In genomic region chr7:34988488-34988887, GRCm38 (mm10) we compare ENCODE assay signal across 21 mouse cellular contexts.
DNase-seq lines count a peak whose midpoint lies in the region; ATAC-seq lines count a peak whose summit lies in the region.
"Had no signal": no experiment of that assay in that cellular context is flagged by ENCODE, and none has a peak within 500 bp of the region (broad histone marks: within the 10 kb centered on the region; RNA-seq: fewer than 3 reads in every experiment).

No protein-coding gene starts in this region.

- peaks cover 34% of the 10 kb centered on the region for H3K4me1 ChIP-seq in neural tube, embryonic 12.5 days
- H3K4me1 ChIP-seq in midbrain, embryonic 12.5 days, result peaks cover 31% of the 10 kb centered on the region
- H3K4me1 ChIP-seq in neural tube, embryonic 14.5 days (ENCODE audit: control insufficient read depth, insufficient read depth, low read length), result peaks cover 17% of the 10 kb centered on the region; the same call in 1 of the 2 replicates

- no peaks in the 10 kb centered on the region for H3K9me3 ChIP-seq in neural tube, embryonic 12.5 days
- no peaks in the 10 kb centered on the region for H3K9me3 ChIP-seq in midbrain, embryonic 12.5 days
- no peaks in the 10 kb centered on the region for H3K9me3 ChIP-seq in neural tube, embryonic 14.5 days (ENCODE audit: control insufficient read depth, low read length)
- H3K9me3 ChIP-seq: embryonic facial prominence, embryonic 15.5 days; heart, embryonic 13.5 days; limb, embryonic 10.5 days had no signal

- peak; percentile 32 for ATAC-seq in frontal cortex, adult (ENCODE audit: low TSS enrichment)
- no peak for ATAC-seq in neural tube, embryonic 12.5 days (ENCODE audit: low FRiP score, low read depth)
- ATAC-seq in midbrain, embryonic 12.5 days (ENCODE audit: low FRiP score, low read depth), result no peak
- ATAC-seq in neural tube, embryonic 14.5 days (ENCODE audit: low read depth), result no peak
- ATAC-seq: intestine, embryonic 16.5 days; lung, postnatal 0 days had no signal

- H3K9ac ChIP-seq in neural tube, embryonic 12.5 days, result no peak overlapping the region
- H3K9ac ChIP-seq in midbrain, embryonic 12.5 days (replicated peaks), result no peak overlapping the region; the same call in 1 of the 2 replicates
- no peak overlapping the region for H3K9ac ChIP-seq in neural tube, embryonic 14.5 days (replicated peaks; ENCODE audit: low read depth, low read length)
- H3K9ac ChIP-seq: embryonic facial prominence, embryonic 15.5 days; heart, embryonic 13.5 days; liver, embryonic 14.5 days had no signal

- no peak for DNase-seq in frontal cortex, postnatal 10 days (ENCODE audit: low spot score in 2 of 2)
- no peak for DNase-seq in neural tube, embryonic 10.5 days (ENCODE audit: extremely low spot score, low spot score)
- DNase-seq in spleen, adult 18-20 months, result no peak
- no peak for DNase-seq in adrenal gland, postnatal 36 days
- DNase-seq: adrenal gland, adult 2 months; cerebellum, adult 11 months; heart, postnatal 36 days; right cerebral cortex, postnatal 14 days; thymus, postnatal 4 days had no signal

- WGBS in neural tube, embryonic 12.5 days, result 79% methylated on average over 3 of the region's 3 CpGs
- WGBS in midbrain, embryonic 12.5 days, result 92% methylated on average over 3 of the region's 3 CpGs
- 60% methylated on average over 3 of the region's 3 CpGs for WGBS in neural tube, embryonic 14.5 days

- no peaks in the 10 kb centered on the region for H3K27me3 ChIP-seq in neural tube, embryonic 12.5 days (replicated peaks)
- no peaks in the 10 kb centered on the region for H3K27me3 ChIP-seq in midbrain, embryonic 12.5 days
- H3K27me3 ChIP-seq in neural tube, embryonic 14.5 days (ENCODE audit: control insufficient read depth, insufficient read depth, low read length), result no peaks in the 10 kb centered on the region
- H3K27me3 ChIP-seq: embryonic facial prominence, embryonic 15.5 days; heart, embryonic 13.5 days had no signal

- no peaks in the 10 kb centered on the region for H3K36me3 ChIP-seq in neural tube, embryonic 12.5 days
- H3K36me3 ChIP-seq in midbrain, embryonic 12.5 days, result no peaks in the 10 kb centered on the region
- H3K36me3 ChIP-seq in neural tube, embryonic 14.5 days (ENCODE audit: control insufficient read depth, insufficient read depth, low read length), result no peaks in the 10 kb centered on the region
- H3K36me3 ChIP-seq: embryonic facial prominence, embryonic 15.5 days had no signal

- H3K27ac ChIP-seq in neural tube, embryonic 12.5 days, result 0 out of 2 replicates have a peak overlapping the region, but pooled peaks have one; percentile 4
- H3K27ac ChIP-seq in midbrain, embryonic 12.5 days (replicated peaks), result peak overlapping the region; percentile 67
- H3K27ac ChIP-seq in neural tube, embryonic 14.5 days (ENCODE audit: low read depth, low read length), result peak overlapping the region; percentile 45; the same call in 1 of the 2 replicates
- H3K27ac ChIP-seq: embryonic facial prominence, embryonic 15.5 days; heart, embryonic 13.5 days; layer of hippocampus, adult 2 months; limb, embryonic 10.5 days; liver, embryonic 14.5 days; stomach, postnatal 0 days had no signal

- H3K4me3 ChIP-seq in neural tube, embryonic 12.5 days, result no peak overlapping the region
- no peak overlapping the region for H3K4me3 ChIP-seq in midbrain, embryonic 12.5 days
- H3K4me3 ChIP-seq in neural tube, embryonic 14.5 days (ENCODE audit: low read depth, low read length), result no peak overlapping the region
- H3K4me3 ChIP-seq: embryonic facial prominence, embryonic 15.5 days; heart, embryonic 13.5 days; layer of hippocampus, adult 2 months; limb, embryonic 10.5 days had no signal

- H3K4me2 ChIP-seq in neural tube, embryonic 12.5 days (replicated peaks), result no peak overlapping the region
- no peak overlapping the region for H3K4me2 ChIP-seq in midbrain, embryonic 12.5 days (replicated peaks)
- H3K4me2 ChIP-seq in neural tube, embryonic 14.5 days (ENCODE audit: low read depth, low read length), result no peak overlapping the region
- H3K4me2 ChIP-seq: embryonic facial prominence, embryonic 15.5 days; heart, embryonic 13.5 days had no signal

Comparison
In these comparisons a context has a peak if more than half of its experiments do, and no peak if none do; other contexts are left out.
1. H3K27ac ChIP-seq: peak in every context shown above with its lines; median percentile 67 in midbrain, embryonic 12.5 days; 45 in neural tube, embryonic 14.5 days; 4 in neural tube, embryonic 12.5 days.